Mouse (Mus musculus): ENCODE data around the gene Nprl2.

DNA sequence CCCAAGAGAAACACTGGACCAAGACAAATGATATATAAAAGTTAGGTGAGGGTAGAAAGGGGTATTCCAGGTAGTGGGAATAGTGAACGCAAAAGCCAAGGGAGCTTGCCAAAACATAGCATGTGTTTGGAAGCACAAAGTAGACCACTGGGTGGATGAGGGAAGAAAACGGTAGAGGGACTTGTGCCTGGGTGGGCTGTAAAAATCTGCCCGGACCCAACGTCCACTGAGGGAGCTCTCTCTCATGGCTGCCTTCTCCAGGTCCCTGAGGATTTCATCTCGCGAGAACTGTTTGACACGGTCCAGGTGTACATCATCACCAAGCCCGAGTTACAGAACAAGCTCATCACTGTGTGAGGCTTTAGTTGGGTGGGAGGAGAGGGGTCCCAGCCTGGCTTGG is 695 bp downstream of the Nprl2 start:
- no peak for TF ChIP-seq POLR2A (IDR thresholded peaks at IDR 0.05; ENCODE audit: control insufficient read depth, extremely low read depth, insufficient read depth, low read length, poor library complexity)
- TF ChIP-seq CTCF (IDR thresholded peaks at IDR 0.05; ENCODE audit: borderline replicate concordance, control insufficient read depth, extremely low read depth, insufficient read depth, low read length, poor library complexity), result no peak
